Mouse (Mus musculus): ENCODE measurements at regions not wholly inside any gene's neighbourhood (a gene's known extent, or its start where the extent isn't known, plus 50 kb on each side); places are given as distances from the start of the nearest gene placed in this dataset.

DNA sequence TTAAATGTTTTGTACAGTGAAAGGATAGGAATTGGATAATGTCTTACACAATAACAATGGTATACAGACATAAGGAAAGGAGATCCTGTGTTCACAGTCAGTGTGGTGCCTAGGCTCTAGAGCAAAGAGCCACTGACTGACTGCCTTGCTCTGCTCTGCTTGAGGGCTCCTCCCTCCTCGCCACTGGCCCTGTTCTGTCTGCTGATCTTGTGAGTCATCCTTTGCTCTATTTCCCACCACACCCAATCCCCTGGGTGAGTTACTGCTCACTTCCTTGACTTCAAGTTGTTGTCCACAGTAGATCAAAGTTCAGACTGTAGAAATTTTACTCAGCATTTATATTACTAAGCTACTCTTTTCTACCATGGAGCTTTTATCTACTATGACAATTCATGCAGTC lies 117.3 kb downstream of the Tmsb4x start:
- in situ Hi-C loops (cut with MboI, MseI): no loop called here

DNA sequence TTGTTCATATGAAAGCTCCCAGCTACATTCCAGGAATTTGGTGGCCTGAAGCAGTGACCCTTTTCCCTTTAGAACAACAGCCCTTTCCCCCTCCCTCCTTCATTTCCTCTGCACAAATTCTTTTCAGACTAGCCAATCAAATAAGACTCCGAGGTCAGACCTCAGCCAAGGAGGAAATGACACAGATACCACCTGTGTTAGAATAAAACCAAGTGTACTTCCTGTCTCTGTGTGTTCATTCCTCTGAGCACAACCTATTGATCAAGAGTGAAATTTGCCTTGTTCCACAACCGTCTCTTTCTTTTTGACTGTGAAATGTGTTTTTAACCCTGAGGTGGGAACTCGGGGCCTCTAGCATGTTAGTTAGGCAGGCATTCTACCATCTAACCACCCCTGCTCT lies 120.2 kb downstream of the Tmsb4x start:
- in situ Hi-C loops (cut with MboI, MseI): no loop called here

DNA sequence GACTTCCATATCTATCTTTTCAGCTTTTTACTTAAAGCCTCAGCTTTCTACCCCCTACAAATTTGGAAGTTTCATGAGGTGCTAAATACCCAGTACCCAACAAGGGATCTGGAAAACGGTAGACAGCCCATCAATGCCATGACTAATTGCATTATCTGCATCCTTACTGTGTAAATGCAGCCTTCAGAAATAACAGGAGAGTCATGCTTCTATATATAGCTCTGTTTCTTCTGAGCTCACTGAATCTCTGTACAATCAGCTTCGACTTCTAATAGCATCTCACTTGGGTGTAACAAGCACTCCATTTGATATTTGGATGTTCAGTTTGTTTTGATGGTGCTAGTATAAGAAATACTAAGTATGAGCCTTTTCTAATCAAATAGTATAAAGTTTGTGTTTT lies 120.7 kb downstream of the Tmsb4x start:
- in situ Hi-C loops (cut with MboI, MseI): no loop called here

DNA sequence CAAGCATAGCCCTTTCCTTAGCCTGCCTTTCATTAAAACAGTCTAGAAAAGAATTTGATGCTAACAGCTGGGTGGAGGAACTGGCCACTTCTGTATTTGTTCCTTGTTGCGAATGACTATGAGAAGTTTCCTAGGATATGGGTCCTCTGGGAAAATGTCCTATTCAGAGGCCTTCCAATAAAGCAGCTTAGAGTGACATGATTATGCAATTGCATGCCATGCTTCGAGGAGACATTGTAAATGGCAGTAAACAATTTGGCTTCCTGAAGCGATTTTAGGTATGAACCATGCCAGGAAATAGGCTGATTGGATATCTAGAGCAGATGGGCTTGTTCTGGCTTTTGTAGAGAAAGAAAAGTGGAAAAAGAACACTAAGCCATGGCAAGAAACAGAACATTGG lies 128.3 kb downstream of the Tmsb4x start:
- in situ Hi-C loops (cut with MboI, MseI): no loop called here

DNA sequence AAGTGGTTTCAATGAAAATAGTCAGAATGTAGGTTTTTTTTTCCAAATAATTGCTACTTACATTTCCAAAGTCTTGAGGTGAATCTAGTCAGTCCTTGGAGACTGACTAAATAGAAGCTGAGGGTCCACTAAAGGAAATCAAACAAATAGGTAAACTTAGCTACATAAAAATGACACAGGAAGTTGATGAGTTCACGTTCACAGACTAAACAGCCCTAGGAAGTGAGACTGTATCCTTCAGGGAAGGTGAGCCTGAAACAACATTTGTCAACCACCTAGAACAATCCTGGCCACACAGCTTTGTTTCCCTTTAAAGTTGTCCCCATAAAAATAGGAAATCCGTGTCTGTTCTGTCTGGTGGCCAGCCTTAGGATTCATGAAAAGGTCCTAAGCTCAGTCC lies 140.0 kb downstream of the Tmsb4x start:
- in situ Hi-C loops (cut with MboI, MseI): no loop called here

DNA sequence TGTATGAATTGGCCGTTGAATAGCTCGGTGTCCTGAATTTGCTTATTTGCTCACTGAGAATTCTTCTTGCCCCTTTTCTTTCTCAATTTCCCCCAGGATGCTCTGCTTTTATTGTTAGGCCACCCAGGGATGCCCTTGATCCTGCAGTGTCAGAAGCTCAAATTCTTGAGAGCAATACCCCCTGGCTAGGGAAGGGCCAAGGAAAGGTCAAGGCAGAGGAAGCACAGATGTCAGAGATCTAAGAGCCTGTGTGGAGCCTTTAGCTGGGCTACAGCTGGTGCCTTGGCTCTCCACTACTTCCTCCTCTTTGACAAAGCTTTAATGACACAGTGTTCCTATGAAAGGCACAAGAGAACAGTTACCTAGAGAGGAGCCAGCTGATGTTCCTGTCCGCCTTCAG lies 141.2 kb downstream of the Tmsb4x start:
- in situ Hi-C loops (cut with MboI, MseI): no loop called here

DNA sequence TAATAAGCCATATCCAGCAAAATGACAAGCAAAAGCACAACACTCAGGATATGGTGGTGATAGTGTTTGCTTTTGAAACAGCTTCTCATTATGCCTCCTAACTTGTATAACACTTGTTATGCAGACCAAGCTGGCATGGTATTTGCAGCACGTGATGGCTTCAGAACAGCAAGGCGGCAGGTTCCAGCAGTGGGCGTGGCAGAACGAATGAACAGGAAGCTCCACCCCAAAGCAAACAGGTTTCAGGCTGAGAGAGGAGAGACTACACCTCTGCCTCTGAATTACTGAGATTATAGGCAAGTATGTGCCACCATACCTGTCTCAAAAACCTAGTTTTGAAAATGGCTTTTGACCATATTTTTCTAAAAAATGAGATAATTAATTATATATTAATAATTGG lies 145.2 kb downstream of the Tmsb4x start:
- in situ Hi-C loops (cut with MboI, MseI): no loop called here

DNA sequence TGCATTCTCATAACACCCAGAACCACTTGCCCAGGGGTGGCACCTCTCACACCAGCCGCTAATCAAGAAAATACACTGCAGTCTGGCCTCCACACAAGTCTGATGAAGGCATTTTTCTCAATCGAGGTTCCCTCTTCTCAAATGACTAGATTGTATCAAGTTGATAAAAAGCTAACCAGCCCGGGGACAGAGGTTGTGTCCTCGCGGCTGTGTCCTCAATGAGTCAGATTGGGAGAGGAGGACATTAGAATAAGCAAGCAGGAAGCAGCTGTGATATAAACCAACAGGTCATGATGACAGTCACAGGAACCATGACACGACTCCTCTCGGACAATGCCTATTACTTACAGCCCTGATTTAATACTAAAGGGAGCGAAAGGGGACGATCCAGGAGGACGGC lies 156.7 kb downstream of the Tmsb4x start:
- in situ Hi-C loops (cut with MboI, MseI): no loop called here

DNA sequence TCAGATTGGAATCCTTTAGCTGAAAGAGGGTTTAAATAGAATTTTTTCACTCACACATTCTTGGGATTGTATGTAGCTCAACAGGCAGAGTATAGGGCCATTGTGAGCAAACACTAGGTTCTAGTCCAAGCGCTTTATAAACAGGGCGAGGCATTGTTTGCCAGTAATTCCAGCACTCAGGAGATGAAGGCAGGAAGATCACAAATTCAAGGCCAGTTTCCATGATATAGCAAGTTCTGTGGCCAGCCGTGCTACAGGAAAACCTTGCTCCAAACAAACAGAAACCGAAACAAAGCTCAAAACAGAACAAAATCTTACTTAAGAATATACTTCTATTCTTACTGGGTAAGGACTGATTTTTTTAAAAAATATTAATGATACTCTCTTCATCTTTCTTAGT lies 159.0 kb downstream of the Tmsb4x start:
- in situ Hi-C loops (cut with MboI, MseI): no loop called here

DNA sequence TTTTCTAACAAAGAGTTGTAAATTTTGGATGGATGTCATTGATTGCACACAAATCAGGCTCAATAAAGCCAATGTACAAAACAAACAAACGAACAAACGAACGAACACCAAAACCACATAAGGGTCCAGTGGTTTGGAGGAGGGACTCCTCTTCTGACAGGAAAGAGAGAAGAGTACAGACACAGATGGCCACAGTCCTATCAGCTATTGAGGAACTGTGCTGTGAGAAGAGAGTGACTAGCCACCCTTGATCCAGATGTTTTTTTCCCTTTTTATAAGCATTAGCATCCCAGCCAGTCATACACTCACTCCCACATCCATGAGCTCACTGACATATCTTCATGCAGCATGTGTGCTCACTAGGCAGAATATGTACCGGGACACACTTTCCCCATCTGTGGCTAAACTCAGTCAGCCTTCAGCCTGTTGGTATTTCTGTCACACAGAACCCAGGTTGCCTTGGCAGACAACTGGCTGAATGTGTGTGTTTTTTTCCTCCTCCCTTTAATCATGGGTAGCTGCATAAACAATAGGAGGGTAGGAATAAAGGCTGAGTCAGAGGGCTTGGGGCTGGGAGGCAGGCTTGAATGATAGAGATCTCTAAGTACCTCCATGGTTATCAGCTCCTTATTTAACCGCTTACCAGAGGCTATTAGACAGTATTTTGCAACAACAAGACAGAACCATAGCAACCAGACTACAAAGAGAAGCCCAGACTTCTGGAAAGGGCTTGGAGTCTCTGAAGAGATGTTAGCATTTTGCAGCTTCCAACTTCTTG lies 159.7 kb downstream of the Tmsb4x start:
- in situ Hi-C loops (cut with MboI, MseI): no loop called here

DNA sequence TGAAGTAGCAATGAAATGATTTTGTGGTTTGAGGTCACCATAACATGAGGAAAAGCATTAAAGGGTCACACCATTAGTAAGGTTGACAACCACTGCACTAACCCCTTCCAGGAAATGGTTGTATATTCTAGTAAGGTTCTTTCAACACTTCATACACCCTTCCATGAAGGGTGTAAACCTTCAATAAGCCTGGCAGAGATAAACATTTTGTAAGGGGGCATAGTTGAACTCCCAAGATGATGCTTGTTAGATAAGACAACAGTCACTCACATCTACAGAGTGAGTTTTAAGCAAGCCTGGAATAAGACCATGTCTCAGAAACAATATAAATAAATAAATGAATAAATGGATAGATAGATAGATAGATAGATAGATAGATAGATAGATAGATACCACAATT lies 171.1 kb downstream of the Tmsb4x start:
- in situ Hi-C loops (cut with MboI, MseI): no loop called here

DNA sequence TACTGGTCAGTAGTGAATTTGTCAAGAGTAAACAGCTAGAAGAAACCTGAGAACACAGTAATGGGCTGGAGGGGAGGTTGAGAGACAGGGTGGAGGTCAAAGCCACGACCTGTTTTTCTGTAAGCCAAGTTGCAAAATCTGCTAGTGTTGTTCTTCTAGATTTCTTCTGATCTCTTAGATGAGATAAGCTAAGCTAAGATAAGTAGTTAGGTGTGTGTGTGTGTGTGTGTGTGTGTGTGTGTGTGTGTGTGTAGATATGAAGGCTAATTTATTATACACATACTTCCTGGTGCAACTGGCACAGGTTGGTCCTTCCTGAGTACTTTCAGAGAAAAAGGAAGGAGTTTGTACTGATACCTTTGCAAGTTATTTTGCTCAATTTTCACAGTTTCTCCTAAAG lies 172.8 kb downstream of the Tmsb4x start:
- in situ Hi-C loops (cut with MboI, MseI): no loop called here

DNA sequence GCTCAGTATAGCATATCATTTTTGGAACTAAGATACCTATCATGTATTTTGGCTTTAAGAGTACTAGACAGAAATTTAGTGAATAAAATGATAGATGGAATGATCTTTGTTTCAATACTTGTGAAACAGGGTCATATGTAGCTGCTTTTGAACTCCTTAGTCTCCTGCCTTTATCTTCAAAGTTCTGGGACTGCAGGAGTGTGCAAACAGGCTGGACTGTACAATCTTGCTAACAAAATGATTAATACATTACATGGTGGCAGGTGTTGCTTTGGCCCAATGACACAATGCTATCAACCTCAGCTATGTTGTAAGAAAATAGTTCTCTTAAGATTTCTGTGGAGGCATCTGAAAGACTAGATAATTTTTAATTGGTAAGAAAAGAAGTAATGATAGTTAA lies 173.5 kb downstream of the Tmsb4x start:
- in situ Hi-C loops (cut with MboI, MseI): no loop called here

DNA sequence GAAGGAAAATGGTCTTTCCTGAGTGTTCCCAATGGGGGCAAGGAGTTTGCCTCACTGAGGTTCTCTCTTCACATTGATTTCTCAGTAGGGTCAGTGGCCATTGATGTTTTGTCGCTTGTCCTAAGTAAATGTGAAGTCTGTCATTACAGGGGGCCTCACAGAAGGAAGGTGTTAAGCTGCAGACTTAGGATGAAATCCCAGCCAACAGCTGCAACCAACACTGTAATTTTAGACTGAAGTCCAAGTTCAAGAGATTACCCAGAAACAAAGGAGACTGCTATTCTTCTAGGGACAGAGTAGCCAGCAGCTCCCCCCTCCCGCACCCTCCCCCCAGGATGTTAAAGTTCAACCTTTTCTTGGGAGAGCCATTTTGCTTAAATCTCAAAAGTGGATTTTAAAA lies 176.0 kb downstream of the Tmsb4x start:
- in situ Hi-C loops (cut with MboI, MseI): no loop called here

DNA sequence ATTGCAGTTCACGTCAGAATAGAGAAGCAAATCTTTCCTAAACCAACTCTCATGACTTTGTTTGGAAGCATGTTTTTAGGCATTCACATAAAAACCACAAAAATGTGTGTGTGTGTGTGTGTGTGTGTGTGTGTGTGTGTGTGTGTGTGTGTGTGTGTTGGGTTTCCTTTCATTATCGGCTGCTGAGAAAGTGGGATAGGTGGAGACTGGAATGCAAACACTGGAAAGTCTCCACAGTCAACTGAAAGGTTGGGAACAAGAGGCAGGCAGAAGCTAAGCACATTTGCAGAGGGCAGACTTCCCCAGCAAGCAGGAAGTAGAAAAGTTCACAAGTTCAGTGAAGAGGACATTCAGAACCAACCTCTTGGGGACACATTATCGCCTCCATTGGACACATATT lies 176.5 kb downstream of the Tmsb4x start:
- in situ Hi-C loops (cut with MboI, MseI): no loop called here

DNA sequence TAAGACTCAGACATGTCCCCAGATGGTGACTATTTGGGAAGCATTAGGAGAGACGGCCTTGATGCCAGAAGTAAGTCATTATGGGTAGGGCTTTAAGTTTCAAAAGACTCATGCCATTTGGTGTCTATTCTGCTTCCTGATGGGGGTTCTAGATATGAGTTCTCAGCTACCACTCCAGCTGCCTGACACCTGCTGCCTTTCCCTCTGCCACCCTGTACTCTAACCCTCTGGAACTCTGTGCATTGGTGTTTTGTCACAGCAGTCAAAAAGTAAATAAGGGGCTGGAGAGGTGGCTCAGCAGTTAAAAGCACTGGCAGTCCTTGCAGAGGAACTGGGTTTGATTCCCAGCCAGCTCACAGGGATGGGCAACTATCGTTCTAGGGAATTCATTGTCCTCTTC lies 177.6 kb downstream of the Tmsb4x start:
- in situ Hi-C loops (cut with MboI, MseI): no loop called here

DNA sequence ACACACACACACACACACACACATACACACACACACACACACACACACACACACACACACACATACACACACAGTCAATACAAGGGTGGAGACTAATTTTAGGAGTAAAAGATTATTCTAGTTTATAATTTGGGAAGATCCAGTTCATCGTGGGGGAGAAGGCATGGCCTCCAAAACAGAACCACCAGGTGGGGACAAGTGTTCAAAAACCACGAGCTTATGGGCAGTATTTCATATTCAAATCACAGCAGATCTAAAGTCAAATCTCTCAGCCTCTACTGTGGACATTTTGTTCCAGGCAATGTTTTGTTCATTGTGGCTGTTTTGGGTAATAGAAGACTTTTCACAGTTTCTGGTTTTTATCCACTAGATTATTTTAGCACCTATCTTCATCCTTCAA lies 193.5 kb downstream of the Tmsb4x start:
- in situ Hi-C loops (cut with MboI, MseI): no loop called here

DNA sequence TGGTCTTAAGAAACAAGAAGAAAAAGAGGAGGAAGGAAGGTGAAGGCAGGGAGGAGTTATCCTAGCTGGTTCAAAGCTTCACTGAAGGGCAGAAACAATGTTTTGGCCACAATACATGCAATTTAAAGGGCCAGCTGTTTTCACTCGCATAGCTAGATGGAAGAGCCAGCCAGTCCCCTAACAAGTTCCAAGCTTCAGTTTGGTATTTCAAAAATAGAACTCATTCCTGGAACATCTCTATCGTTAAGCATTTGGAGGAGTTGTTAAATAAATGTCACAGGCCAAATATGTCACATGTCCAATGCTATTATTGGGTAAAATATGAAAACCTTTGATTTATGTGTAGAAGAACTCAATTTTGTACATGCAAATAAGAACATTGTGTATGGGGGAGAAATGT lies 194.8 kb downstream of the Tmsb4x start:
- in situ Hi-C loops (cut with MboI, MseI): no loop called here

DNA sequence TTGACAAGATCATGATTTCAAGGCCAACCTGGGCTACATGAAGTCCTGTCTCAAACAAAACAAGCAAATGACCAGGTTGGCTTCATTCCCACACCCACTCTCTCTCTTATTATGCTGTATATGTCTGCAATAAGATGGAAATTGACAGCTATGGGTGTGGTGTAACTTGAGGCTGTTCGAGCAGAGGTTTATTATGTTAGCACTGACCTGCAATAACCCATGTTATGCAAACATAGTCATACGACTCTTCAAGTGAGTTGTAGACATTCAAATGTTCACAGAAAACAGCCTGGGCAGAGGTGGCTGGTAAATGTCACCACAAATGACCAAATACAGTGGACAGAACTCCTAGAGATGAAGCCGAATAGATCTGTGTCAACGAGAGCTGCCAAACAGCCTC lies 196.2 kb downstream of the Tmsb4x start:
- in situ Hi-C loops (cut with MboI, MseI): no loop called here

DNA sequence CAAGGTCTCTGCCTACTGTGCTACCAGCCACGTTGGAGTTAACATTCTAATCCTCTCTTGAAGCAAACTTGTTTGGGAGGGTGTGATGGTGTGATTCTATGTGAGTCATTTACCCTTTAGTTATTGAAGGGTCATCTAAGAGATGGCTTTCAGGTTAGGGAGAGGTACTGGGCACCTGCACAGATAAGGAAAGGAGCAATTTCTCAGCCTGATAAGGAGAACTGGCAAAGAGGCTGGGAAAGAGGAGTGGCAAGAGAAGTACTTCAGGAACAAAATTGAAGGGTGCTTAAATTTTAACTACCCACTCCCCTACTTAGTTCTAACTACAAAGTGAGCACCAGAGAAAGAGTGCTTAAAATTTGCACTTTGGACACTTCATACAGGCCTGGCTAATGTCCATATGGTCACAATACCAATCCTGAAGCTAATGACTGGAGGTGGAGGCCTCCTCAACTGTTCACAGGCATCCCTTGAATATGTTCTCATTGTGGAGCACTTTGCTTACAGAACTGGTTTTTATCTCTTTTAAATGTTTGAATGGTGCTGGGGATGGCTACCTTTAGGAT lies 197.1 kb downstream of the Tmsb4x start:
- in situ Hi-C loops (cut with MboI, MseI): no loop called here

DNA sequence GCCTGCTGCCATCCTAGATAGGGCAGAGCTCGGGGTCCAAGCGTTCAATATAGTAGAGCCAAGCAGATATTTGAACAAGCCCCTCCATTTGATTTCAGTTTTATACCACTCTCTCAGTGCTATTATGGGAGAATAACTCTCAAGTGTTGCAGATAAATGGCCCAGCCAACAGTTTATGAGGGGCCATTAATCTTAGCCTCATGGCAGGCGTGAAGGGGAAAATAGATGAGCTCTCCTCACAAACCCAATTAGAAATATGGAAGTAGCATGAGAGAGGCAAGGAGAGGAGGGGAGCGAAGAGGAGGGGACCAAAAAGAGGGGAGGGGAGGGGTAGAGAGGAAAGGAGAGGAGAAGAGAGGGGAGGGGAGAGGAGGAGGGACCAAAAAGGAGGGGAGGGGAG lies 213.3 kb downstream of the Tmsb4x start:
- in situ Hi-C loops (cut with MboI, MseI): no loop called here

DNA sequence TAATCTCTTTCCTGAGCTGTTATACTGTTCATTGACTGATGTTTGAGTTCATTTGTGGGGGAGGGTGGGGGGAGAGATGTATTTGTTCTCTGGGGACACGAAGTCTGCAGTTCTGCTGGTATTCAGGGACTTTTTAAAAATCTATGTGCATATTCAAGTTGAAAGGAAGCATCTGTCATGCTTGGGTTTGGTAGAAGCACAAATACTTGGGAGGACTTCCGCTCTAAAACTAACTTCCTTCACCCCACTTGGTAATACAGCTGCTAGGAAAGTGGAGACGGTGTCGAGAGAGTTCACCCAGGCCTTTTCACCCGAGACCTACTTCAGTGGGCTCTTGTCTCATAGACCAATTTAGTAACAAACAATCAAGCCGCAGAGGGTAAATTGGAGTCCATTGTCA lies 228.1 kb downstream of the Tmsb4x start:
- in situ Hi-C loops (cut with MboI, MseI): no loop called here

DNA sequence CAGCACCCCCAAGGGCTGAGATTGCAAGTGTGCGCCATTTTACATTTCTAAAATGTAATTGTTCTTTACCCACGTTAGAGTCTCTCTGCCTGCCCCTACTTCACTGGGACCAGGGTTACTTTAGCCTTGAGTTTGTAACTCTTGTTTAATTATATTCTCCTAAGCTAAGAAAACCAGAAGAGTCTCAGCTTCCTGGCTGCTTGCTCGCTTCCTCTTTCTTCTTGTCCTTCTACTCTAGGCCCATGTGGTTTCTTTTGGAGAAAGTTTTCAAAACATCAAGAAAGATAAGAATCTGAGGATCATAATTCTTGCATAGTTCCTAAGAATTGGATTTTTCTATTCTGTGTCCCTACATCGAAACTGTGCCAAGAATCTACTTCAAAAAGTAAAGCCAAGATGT lies 228.6 kb downstream of the Tmsb4x start:
- in situ Hi-C loops (cut with MboI, MseI): no loop called here

DNA sequence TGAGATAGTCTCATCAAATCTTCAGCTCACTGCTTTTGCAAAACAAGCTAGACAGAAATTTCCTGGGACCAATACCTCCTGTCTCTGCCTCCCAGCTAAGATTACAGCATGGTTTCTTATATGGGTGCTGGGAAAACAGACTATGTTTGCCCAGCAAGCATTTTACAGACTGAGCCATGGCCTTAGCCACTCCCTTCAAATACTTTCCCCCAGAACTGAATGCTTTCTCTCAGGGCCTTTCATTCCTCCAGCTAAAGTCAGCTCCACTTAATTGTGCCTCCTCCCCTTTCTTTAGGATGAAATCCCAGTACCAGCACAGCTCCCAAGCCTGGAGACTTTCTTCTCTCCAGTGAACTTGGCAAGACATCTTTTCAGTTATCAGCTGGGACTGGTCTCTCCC lies 232.1 kb downstream of the Tmsb4x start:
- in situ Hi-C loops (cut with MboI, MseI): no loop called here
